Mouse (Mus musculus): ENCODE data around the gene Trub2.

The Trub2 gene

DNA sequence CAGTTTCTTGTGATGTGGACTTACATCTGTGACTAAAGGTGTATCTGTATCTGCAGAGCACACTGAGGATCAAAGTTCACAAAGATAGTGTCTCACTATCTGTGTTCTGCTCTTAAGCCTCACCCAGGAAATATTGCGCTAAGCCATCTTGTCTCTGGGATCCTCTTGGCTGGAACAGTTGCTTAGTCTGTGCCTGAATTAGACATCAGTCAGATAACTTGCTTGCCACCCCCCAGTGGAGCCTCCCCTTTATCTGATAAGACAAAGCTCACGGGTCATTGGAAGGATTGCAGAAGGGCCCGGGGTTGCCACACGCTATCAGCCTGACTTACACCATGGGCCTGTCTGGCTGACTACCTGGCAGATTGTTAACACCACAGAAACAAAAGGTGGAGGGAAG lies 15.0 kb downstream of the Trub2 start:
- no peak for DNase-seq (ENCODE audit: low read depth, low spot score)

DNA sequence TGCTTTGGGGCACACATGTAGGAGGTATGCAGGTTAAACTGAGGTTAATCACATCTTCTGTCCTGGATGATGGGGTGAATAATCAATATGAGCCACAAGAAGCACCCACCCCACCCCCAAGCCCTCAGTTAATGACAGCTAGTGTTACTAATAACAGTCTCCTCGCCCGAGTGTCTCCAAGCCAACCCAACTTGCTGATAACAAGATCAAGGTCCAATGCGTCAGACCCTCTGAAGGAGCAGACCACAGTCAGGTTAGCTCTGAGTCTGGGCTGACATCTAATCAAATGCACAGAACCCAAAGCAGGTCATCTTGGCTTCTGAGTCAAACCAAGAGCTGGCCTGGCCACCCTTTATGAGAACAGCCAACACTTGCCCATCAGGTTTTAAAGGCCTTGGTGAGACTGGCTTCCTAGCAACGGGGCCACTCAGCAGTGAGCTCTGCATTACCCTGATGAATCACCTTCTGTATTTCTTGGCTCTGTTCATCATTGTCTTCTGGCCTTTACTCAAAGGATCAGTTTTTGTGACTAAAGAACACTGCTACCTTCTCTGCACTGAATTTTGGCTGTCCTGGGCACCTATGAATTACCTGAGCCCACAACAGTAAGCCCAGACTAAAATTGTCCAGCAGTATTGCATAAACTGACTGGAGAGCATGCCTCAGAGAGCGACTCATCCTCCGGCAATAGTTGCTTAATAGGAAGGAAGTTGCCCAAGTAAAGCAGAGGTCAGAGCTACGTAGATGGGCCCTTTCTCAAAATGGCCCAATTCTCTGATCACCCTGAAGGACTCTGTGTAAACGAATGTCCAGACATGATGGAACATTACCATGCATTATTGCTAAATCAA lies 16.5 kb downstream of the Trub2 start:
- no peak for DNase-seq (ENCODE audit: low read depth, low spot score)

DNA sequence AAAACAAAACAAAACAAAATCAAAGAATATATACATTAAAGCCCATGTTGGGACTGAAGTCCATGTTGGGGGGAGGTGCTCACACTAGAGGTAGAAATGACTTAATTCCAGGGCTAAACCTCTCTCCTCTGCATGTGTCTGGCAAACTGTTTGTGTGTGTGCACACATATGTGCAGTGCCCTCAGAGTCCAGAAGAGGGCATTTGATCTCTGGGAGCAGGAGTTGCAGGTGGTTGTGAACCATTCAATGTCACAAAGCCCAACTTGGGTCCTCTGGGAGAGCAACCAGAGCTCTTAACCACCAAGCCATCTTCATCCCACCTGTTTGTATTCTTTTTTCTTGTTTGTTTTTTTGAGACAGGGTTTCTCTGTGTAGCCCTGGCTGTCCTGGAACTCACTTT lies 18.1 kb downstream of the Trub2 start:
- no peak for DNase-seq (ENCODE audit: low read depth, low spot score)

DNA sequence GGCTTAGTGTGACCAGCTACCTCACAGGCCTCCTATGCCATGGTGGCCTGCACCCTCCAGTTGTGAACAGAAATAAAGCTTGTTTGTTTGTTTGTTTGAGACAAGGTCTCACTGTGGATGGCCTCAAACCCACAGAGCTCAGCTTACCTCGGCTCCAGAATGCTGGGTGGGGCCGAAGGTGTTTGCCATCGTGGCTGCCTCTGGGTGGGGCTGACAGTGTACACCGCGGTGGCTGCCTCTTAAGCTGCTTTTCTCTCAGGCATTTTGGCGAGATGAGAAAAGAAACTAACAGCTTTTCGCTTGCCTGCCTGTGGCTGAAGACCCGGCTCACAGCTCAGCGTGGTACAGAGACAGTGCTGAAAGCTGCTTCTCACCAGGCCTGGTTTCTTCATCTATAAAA lies 19.4 kb downstream of the Trub2 start:
- DNase-seq (ENCODE audit: low read depth, low spot score): no peak

DNA sequence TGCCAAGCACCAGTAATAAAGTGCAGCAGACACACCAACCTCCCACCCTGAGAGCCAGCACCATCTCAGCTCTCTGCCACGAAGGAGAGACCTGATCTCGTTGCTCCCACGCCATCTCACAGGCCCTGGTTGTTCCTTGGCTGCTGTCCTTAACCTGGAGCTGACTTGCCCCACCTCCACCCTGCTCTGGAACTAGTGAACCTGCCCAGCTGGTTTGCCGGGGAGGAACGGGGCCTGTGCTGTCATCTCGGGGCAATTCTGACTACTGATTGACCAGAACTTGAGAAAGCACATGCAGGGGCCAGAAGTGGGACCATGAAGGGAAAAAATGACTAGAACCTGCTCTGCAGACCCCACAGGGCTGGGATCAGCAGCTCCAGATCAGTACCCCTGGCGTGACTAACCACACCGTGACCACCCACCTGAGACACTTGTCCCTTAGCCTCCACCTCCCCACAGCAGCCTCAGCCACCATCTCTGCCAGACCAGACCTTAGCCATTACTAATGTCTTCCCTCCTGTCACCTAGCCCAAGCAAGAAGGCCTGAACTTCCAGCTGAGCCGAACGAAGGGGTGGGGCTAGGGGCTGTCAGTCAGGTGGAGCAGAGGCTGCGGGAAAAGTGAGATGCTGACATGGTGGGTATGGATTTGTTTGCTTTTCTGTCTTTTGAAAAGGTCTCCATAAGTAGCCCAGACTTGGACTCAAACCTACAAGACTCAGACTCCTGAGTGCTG lies 20.2 kb downstream of the Trub2 start:
- DNase-seq (ENCODE audit: low read depth, low spot score): no peak

DNA sequence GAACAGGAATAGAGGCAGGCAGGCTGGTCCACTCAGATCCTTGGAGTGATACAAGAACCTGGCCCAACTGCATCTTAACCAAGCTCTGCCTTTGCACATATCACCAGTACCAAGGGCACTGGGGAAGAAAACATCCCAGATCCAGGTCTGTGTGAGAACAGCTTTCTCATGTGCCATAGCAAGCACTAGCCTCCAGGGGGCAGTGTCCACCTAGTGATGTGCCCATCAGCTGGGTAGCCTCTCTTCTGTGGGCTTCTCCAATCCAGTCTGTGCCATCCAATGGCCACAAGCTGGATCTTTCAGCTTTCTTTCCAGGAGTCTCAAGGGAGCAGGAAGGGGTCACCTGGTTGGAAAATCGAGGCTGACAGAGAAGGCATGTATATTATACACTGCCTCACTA lies 23.5 kb downstream of the Trub2 start:
- DNase-seq (ENCODE audit: low read depth, low spot score): peak; percentile 77

DNA sequence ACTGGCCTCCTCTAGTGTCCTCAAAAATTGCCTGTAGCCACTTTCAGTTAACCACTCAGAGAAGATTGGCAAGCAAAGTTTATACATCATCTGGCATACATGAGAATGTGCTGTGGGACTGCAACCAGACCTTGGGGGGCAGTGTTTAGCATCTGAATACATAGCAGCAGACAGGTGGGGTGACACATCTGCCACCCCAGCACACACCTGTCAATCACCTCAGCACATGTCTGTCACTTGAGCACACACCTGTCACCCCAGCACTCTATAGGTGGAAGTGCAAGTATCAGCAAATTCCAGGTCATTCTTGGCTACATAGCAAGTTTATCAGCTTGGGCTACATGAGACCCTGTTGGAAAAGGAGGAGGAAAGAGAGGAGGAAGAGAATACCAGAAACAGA lies 32.6 kb downstream of the Trub2 start:
- DNase-seq (ENCODE audit: low read depth, low spot score): no peak

DNA sequence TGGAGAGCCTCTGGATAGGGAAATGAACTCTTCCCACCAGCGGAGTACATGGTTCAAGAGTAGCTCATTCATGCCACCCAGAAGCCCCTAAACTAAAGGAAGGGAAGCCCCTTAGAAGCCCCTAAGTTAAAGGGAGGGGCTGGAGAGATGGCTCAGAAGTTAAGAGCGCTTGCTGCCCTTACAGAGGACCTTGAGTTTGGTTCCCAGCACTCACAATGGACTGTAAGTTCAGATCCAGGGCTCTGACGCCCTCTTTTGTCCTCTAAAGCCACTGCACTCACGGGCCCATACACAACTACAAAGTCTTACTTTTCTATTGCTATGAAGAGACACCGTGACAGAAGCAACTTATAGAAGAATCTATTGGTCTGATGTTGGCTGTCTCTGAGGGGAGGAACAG lies 35.9 kb downstream of the Trub2 start:
- DNase-seq (ENCODE audit: low read depth, low spot score): no peak

DNA sequence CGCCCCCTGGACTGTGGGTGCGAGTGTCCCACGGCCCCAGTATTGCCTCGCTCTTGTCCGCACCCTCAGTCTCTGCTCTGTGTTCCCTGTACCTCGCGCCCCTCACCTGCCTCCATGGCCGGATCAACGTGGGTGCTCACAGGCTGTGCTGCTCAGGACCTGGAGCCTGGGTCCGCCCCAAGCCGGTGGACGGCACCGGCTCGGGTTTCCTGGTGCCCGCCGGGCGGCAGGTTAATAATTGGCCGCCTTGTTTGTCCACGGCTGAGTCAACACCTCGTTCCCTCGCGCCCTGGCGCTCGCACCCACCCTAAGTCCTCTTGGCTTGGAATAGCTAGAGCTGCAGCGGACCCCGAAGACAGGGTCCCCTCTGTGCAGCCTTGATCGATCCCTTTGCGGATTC lies 36.8 kb downstream of the Trub2 start, which contains the start of gene Gm13420:
Gene Gm13420, minus strand, starts transcription at position 189 of the 400 bp plus-strand sequence.
- no peak for DNase-seq (ENCODE audit: low read depth, low spot score)

DNA sequence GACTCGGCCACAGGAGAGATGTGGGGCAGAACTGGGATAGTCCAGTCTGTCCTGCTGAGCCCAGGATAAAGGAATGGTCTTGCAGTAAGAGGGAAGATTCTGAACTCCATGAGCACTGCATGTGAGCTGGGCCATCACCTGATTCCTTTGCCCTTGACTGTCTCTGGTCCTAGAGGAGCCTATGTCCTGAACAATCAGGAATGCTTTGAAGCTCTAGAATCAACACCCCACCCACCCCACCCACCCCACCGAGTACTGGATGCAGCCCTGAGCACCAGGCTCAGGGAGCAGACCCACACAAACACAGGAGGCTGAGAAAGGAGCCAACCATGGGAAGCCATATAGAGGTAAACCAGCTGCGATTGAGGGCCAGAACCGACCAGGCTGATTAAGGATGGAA lies 39.8 kb downstream of the Trub2 start:
- DNase-seq (ENCODE audit: low read depth, low spot score): no peak

DNA sequence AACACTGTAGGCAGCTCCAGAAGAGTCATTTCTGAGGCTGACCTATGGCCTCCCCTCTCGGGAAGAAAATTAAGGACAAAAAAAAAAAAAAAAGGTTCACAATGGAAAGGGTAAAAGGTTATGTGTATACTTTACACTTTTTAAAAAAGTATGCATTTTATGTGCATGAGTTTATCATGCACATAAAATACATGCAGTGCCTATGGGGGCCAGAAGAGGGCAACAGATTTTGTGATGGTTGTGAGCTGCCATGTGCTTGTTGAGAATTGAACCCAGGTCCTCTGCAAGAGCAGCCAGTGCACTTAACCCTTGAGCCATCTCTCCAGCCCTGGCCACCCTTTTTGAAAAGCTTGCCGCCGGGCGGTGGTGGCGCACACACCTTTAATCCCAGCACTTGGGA lies 40.5 kb downstream of the Trub2 start:
- peak; percentile 32 for DNase-seq (ENCODE audit: low read depth, low spot score)

DNA sequence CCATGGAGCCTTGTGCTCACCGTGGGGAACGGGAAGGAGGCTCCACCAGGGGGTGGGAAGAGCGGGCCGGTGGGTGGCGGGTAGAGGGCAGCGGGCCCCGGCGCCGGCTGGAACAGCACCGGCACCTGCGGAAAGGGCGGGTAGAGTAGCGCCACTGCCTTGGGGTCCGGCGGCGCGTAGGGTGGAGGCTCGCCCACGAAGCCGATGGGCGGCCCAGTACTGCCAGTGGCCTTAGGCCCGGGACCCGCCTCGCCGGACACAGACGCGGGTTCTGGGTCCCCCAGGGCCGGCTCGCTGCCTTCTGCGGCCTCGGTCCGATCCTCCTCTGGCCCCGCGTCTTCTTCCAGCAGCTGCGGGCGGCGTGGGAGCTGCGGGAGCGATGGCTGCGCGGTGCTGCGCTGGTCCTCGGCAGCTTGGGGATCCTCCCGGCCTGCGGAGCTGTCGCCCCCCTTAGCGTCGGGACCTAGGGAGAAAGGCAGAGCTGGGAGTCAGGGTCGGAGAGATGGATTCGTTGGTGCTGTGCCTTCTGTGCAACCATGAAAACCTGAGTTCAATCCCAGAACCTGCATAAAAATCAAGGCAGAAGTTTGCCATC lies 41.0 kb downstream of the Trub2 start:
- DNase-seq (ENCODE audit: low read depth, low spot score): no peak

DNA sequence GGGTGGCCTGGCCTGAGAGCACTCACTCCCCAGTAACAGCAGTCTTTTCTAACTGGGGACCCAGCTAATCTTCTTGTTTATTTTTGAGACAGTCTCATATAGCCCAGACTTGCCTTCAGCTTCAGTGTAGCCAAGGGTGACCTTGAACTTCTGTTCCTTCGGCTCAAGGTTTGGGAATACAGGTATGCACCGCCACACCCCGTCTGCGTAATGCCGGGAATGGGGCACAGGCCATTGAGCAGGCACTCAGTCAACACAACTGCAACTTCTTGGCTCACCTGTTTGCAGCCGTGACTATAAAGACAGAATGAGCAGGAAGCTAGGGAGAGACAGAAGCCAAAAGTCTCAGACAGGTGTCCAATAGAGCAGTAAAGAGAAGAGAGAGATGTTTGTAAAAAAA lies 44.0 kb downstream of the Trub2 start:
- DNase-seq (ENCODE audit: low read depth, low spot score): no peak

DNA sequence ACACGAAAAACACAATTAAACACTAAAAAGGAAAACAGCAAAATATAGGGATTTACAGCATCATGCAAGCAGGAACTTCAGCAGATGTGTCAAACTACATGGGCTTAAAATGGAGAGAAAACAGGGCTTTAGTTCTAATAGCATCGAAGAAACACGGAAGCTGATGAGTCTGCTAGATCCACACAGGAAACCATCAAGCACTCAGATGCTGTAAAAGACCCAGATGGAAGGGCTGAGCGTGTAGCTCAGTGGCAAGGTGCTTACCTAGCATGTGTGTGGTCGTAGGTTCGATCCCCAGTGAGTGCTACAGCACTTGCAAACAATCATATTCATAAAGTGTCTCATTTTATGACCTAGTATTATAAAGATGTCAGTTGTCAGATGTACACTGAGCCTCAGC lies 47.1 kb downstream of the Trub2 start:
- no peak for DNase-seq (ENCODE audit: low read depth, low spot score)

DNA sequence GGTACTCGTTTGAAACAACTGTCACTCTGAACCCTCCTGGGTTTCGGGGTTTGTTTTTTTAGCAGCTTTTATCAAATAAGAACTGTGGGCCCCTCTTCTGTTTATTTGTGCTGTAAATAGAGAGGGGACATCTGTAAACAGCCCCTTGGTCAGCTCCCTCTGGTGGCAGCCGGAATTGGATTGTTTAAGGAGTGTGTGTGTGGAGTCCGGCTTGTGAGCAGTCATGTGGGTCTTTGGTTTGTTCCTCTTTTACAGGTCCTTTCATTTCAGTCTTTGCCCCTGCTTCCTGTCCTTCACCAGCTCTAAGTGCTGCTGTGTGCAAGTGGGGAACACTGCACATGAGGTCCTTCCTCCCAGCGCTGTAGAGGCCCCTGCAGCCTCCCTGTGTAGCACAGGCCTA lies 48.9 kb downstream of the Trub2 start:
- DNase-seq (ENCODE audit: low read depth, low spot score): no peak

DNA sequence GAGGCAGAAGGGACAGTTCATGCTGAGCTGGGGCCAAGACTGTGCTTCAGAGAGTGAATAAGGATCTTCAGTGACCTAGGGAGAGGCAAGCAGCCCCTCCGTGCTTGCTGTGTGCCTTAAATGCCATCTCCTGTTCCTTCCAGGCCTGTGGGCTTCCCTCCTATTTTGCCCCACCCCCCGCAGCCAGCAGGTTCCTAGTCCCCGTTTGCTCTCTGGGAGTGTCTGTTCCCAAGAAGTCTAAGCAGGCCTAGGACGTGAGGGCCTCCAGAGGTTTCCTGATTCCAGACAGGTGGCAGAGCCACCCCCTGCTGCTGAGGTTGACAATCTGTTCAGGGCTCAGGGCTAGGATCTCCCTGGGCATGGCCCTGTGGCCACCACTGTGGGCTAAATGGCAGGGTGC lies 49.5 kb downstream of the Trub2 start:
- no peak for DNase-seq (ENCODE audit: low read depth, low spot score)

DNA sequence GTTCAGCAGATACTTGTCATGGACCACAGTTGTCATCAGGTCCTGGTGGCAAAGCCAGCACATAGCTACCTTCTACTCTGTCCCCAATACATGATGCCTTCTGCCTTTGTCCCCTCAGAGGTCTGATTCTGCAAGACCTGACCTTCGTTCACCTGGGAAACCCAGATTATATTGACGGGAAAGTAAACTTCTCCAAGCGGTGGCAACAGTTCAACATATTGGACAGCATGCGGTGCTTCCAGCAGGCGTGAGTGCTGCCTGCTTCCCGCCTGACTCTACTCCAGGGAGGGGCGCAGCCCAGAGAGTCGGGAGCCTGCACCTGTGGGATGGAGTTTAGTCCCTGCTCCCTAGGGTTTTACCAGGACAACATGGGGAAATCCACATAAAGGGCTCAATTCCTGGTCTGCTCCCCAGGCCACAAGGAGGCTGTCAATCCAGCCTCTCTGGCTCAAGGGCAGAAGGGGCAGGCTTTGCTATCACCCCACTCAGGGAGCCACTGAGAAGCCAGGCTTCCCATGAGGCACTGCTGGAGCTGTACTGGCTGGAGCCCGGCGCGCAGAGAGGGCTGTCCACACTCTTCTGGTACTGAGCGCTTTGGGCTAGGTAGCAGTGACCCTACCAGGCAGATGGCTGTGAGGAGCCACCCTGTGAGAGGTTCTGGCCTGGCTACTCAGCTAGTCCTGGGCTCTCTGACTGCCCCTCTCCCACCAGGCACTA lies 50.9 kb downstream of the Trub2 start:
- no peak for DNase-seq (ENCODE audit: low read depth, low spot score)

DNA sequence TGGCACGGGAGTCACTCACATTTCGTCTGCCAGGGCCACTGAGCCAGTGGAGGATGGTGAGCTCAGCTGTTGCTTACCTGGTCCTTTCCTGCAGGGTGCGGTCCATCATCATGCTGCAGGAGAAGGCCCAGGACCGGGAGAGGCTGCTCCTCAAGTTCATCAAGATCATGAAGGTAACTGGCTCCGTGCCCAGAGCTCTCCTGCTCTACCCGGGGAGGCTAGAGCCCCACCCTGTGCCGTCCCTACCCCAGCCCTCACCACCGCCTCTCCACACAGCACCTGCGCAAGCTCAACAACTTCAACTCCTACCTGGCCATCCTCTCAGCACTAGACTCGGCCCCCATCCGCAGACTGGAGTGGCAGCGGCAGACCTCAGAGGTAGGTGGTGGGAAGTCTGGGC lies 52.6 kb downstream of the Trub2 start:
- no peak for DNase-seq (ENCODE audit: low read depth, low spot score)

DNA sequence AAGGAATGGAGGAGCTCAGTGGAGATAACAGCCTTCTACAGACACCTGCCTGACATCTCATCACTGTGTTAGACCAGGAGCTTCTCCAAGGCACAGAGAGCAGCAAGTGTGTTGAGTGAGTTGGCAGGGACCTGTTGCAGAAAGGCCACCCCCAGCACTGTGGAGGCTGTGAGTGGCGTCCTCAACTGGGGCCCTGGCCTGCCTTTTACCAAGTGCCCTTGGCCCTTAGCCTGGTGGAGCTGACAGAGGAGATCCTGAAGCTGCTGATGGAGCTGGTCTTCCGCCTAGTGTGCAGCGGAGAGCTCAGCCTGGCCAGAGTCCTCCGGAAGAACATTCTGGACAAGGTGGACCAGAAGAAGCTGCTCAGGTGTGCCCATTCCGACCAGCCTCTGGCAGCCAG lies 55.0 kb downstream of the Trub2 start:
- no peak for DNase-seq (ENCODE audit: low read depth, low spot score)

DNA sequence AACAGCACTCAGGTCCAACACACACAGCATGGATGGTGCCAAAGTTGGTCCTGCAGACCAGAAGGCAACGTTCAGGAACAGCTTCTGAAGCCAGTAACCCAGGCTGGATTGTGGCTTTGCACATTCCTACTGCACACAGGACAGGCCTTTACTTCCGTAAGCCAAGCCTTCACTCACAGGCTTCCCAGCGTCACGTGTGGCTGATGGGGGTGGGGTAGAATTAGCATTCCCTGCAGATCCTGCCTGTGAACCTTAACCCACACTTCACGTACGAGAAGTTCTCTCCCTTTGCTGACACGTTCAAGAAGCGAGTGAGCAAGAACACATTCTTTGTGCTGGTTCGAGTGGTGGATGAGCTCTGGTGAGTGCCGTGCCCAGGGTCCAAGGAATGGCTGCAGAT lies 55.7 kb downstream of the Trub2 start:
- no peak for DNase-seq (ENCODE audit: low read depth, low spot score)

DNA sequence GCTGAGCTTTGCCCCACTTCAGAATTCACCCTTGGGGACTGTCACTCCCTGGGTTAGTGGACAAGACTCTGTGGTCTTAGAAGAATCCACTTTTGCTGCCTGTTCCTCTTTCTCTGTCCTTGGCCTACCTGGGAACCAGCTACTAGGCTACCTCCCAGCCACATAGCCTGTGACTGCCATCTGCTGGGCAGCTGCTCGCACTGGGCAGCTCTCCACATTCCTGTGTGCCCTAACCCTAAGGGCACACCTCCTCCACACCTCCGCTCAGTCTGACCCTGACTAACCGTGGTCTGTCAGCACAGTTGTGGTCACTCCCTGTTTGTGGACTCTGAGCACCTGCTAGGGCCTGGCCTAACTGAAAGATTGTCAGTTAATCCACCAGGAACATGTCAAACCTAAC lies 56.8 kb downstream of the Trub2 start:
- DNase-seq (ENCODE audit: low read depth, low spot score): peak; percentile 60

DNA sequence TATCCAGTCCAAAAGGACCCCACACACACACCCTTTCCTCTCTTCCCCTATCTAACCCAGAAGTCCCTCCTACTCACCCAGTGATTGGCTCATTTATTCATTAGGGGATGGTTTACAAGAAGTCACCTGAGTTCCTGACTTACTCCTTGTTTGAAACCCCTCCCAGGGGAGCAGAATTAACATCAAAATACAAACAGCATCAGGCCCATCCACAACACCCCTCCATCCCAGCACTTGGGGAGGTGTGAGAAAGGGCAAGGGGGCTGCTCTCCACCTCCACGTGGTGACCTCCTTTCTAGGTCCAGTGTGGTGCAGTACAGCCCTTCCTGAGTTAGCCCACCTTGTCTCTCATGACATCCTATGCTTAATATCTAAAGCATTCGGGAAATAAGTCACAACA lies 58.8 kb downstream of the Trub2 start:
- DNase-seq (ENCODE audit: low read depth, low spot score): no peak
